In genomic region chr2:180566240-180566913, GRCm38 (mm10) we compare ENCODE assay signal across 8 mouse cellular contexts. TPM values are rescaled to one million over a fixed set of nuclear protein-coding genes. Genes with fewer than 3 reads are reported as not detected.
DNase-seq lines count a peak whose midpoint lies in the region; ATAC-seq and TF ChIP-seq lines count a peak whose summit lies in the region.

No protein-coding gene starts in this region.

- no peak overlapping the region for H3K9ac ChIP-seq in forebrain, embryonic 15.5 days (replicated peaks)
- H3K9ac ChIP-seq in hindbrain, postnatal 0 days (replicated peaks; ENCODE audit: low read length): no peak overlapping the region

- ATAC-seq in forebrain, embryonic 15.5 days (replicated peaks): no peak
- no peak for ATAC-seq in hindbrain, postnatal 0 days

- DNase-seq in forebrain, embryonic 10.5 days (ENCODE audit: extremely low spot score, low spot score): peak; percentile 71
- DNase-seq in right cerebral cortex, postnatal 14 days: peak; percentile 42
- DNase-seq in right cerebral cortex, postnatal 25 days: no peak
- DNase-seq in cerebellum, adult 8-10 months: peak; percentile 55
- peak; percentile 78 for DNase-seq in hindbrain, postnatal 0 days (ENCODE audit: low spot score)
- DNase-seq in lung, postnatal 36 days: peak; percentile 73
- peak; percentile 54 for DNase-seq in thymus, postnatal 14 days

- peak; percentile 78 for TF ChIP-seq CTCF in hindbrain, postnatal 0 days (IDR thresholded peaks at IDR 0.05; ENCODE audit: low read depth)

- peaks cover 10% of the 10 kb centered on the region; the same call in 1 of the 2 replicates for H3K27me3 ChIP-seq in forebrain, embryonic 10.5 days (ENCODE audit: poor library complexity, severe bottlenecking)
- H3K27me3 ChIP-seq in forebrain, embryonic 15.5 days: no peaks in the 10 kb centered on the region
- H3K27me3 ChIP-seq in hindbrain, postnatal 0 days (ENCODE audit: insufficient read depth, low read length): no peaks in the 10 kb centered on the region

- no peaks in the 10 kb centered on the region for H3K9me3 ChIP-seq in forebrain, embryonic 10.5 days
- no peaks in the 10 kb centered on the region for H3K9me3 ChIP-seq in forebrain, embryonic 15.5 days
- no peaks in the 10 kb centered on the region for H3K9me3 ChIP-seq in hindbrain, postnatal 0 days (ENCODE audit: low read length)

- H3K4me2 ChIP-seq in forebrain, embryonic 15.5 days (replicated peaks): no peak overlapping the region
- no peak overlapping the region for H3K4me2 ChIP-seq in hindbrain, postnatal 0 days (ENCODE audit: low read depth, low read length)

- H3K4me3 ChIP-seq in forebrain, embryonic 10.5 days: no peak overlapping the region
- H3K4me3 ChIP-seq in forebrain, embryonic 15.5 days: no peak overlapping the region
- H3K4me3 ChIP-seq in hindbrain, postnatal 0 days (ENCODE audit: low read length): no peak overlapping the region

- peaks cover 13% of the 10 kb centered on the region; the same call in 1 of the 2 replicates for H3K4me1 ChIP-seq in forebrain, embryonic 10.5 days
- peaks cover 22% of the 10 kb centered on the region for H3K4me1 ChIP-seq in forebrain, embryonic 15.5 days
- peaks cover 20% of the 10 kb centered on the region for H3K4me1 ChIP-seq in hindbrain, postnatal 0 days (ENCODE audit: insufficient read depth, low read length)

- H3K36me3 ChIP-seq in forebrain, embryonic 10.5 days (replicated peaks): no peaks in the 10 kb centered on the region
- H3K36me3 ChIP-seq in forebrain, embryonic 15.5 days: no peaks in the 10 kb centered on the region
- H3K36me3 ChIP-seq in hindbrain, postnatal 0 days (ENCODE audit: insufficient read depth, low read length): no peaks in the 10 kb centered on the region

- 39% methylated on average over 13 of the region's 13 CpGs for WGBS in forebrain, embryonic 10.5 days
- WGBS in forebrain, embryonic 15.5 days: 35% methylated on average over 13 of the region's 13 CpGs
- WGBS in hindbrain, postnatal 0 days: 40% methylated on average over 13 of the region's 13 CpGs

- H3K27ac ChIP-seq in forebrain, embryonic 10.5 days: no peak overlapping the region
- H3K27ac ChIP-seq in forebrain, embryonic 15.5 days (replicated peaks): no peak overlapping the region
- no peak overlapping the region for H3K27ac ChIP-seq in hindbrain, postnatal 0 days

RNA-seq across cellular contexts. Expression of gene Mrgbp, which starts 14.7 kb away (rescaled TPM):
- 41.1 and 44.3 TPM in 2 replicates for polyA plus RNA-seq in forebrain, embryonic 10.5 days (2016; fragmentation: Nextera tagmentation; extraction: Ambion mirVana)
- polyA plus RNA-seq in forebrain, embryonic 15.5 days (2015; fragmentation: Nextera tagmentation; extraction: Ambion mirVana): 51.8 and 52.5 TPM in 2 replicates
- 48.2 and 49.3 TPM in 2 replicates for total RNA-seq in hindbrain, postnatal 0 days (2014; rRNA removed)
- polyA plus RNA-seq in hindbrain, postnatal 0 days (2015; fragmentation: Nextera tagmentation; extraction: Ambion mirVana): 32.5 and 36.0 TPM in 2 replicates

RNA-seq across cellular contexts. Expression of gene Ogfr, which starts 22.7 kb away (rescaled TPM):
- 103 and 104 TPM in 2 replicates for polyA plus RNA-seq in forebrain, embryonic 10.5 days (2016; fragmentation: Nextera tagmentation; extraction: Ambion mirVana)
- 83.7 and 89.1 TPM in 2 replicates for polyA plus RNA-seq in forebrain, embryonic 15.5 days (2015; fragmentation: Nextera tagmentation; extraction: Ambion mirVana)
- 88.5 and 106 TPM in 2 replicates for total RNA-seq in hindbrain, postnatal 0 days (2014; rRNA removed)
- polyA plus RNA-seq in hindbrain, postnatal 0 days (2015; fragmentation: Nextera tagmentation; extraction: Ambion mirVana): 82.9 and 84.4 TPM in 2 replicates

RNA-seq across cellular contexts. Expression of gene Col9a3, which starts 31.2 kb away (rescaled TPM):
- polyA plus RNA-seq in forebrain, embryonic 10.5 days (2016; fragmentation: Nextera tagmentation; extraction: Ambion mirVana): 3.6 and 3.7 TPM in 2 replicates
- 37.2 and 44.3 TPM in 2 replicates for polyA plus RNA-seq in forebrain, embryonic 15.5 days (2015; fragmentation: Nextera tagmentation; extraction: Ambion mirVana)
- 82.0 and 98.9 TPM in 2 replicates for total RNA-seq in hindbrain, postnatal 0 days (2014; rRNA removed)
- 90.1 and 95.8 TPM in 2 replicates for polyA plus RNA-seq in hindbrain, postnatal 0 days (2015; fragmentation: Nextera tagmentation; extraction: Ambion mirVana)
